Mouse (Mus musculus) bone marrow, adult 2 months (tissue): ENCODE measurements around the gene Gm13287.
"Not testable (repeated sequence)": the region's sequence is repeated elsewhere in the genome, so short reads cannot be mapped to it uniquely, and the experiment has no call there.

Experiments used
- CTCF ChIP-seq: fragments of 200-500 bp; IDR thresholded peaks from 2 replicates; pipeline ENCODE4 v1.5.1; 2011; ENCODE audit warnings: low read length, control low read depth; ENCODE audit not compliant: control insufficient read depth, insufficient read depth
- POLR2A ChIP-seq: fragments of 200-500 bp; IDR thresholded peaks from 2 replicates; pipeline ENCODE4 v1.6.1; 2011; ENCODE audit warnings: low read depth, mild to moderate bottlenecking, control low read depth, low read length, borderline replicate concordance; ENCODE audit not compliant: control insufficient read depth

- TF ChIP-seq CTCF, POLR2A: not testable (repeated sequence)
These were observed 6.0 kb upstream of the Gm13287 start, which contains the start of gene Gm13279 for GRCm38 (mm10) chr4:88797097-88797496.
